ENCODE assay signal across 14 mouse cellular contexts in the genomic region with DNA sequence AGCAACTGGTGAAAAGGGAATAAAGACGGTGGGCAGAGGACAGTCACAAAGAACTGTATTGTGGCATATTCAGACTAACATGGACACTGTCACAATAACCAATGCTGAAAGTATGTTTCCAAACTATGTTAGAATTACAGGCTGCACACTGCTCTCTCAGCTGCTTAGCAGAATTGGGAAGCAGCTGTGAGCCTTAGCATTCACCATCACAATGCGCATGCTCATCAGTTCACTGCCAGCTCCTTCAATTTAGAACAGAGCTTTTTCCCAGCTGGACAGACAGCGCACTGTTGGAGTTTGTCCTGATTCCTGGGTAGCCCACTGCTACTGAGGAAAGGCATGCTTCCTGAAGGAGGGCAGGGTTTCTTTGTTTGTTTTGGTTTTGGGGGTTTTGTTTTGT.
DNase-seq lines count a peak whose midpoint lies in the region; ATAC-seq lines count a peak whose summit lies in the region.
"Had no signal": no experiment of that assay in that cellular context is flagged by ENCODE, and none has a peak within 500 bp of the region (broad histone marks: within the 10 kb centered on the region; RNA-seq: fewer than 3 reads in every experiment).

No protein-coding gene starts in this region.

- WGBS in neural tube, embryonic 11.5 days = 65% methylated on average over 3 of the region's 3 CpGs
- WGBS in neural tube, embryonic 15.5 days = 51% methylated on average over 3 of the region's 3 CpGs

- no peak overlapping the region for H3K4me2 ChIP-seq in neural tube, embryonic 11.5 days (ENCODE audit: low read depth)
- H3K4me2 ChIP-seq in neural tube, embryonic 15.5 days = no peak overlapping the region
- H3K4me2 ChIP-seq: limb, embryonic 12.5 days had no signal

- H3K9ac ChIP-seq in neural tube, embryonic 11.5 days (ENCODE audit: low read length) = no peak overlapping the region
- no peak overlapping the region for H3K9ac ChIP-seq in neural tube, embryonic 15.5 days (replicated peaks)
- H3K9ac ChIP-seq: limb, embryonic 12.5 days had no signal

- no peaks in the 10 kb centered on the region for H3K4me1 ChIP-seq in neural tube, embryonic 11.5 days (ENCODE audit: control insufficient read depth, insufficient read depth, low read length)
- no peaks in the 10 kb centered on the region for H3K4me1 ChIP-seq in neural tube, embryonic 15.5 days
- H3K4me1 ChIP-seq: limb, embryonic 12.5 days had no signal

- no peak overlapping the region for H3K4me3 ChIP-seq in neural tube, embryonic 11.5 days (ENCODE audit: low read depth, low read length)
- H3K4me3 ChIP-seq in neural tube, embryonic 15.5 days (replicated peaks) = no peak overlapping the region
- H3K4me3 ChIP-seq: limb, embryonic 12.5 days; myocyte had no signal

- no peaks in the 10 kb centered on the region for H3K36me3 ChIP-seq in neural tube, embryonic 11.5 days (ENCODE audit: control insufficient read depth, insufficient read depth, low read length)
- H3K36me3 ChIP-seq in neural tube, embryonic 15.5 days = no peaks in the 10 kb centered on the region
- H3K36me3 ChIP-seq: limb, embryonic 12.5 days had no signal

- no peaks in the 10 kb centered on the region for H3K9me3 ChIP-seq in neural tube, embryonic 11.5 days (ENCODE audit: control insufficient read depth, low read length)
- no peaks in the 10 kb centered on the region for H3K9me3 ChIP-seq in neural tube, embryonic 15.5 days (replicated peaks)
- H3K9me3 ChIP-seq: limb, embryonic 12.5 days had no signal

- H3K27me3 ChIP-seq in neural tube, embryonic 11.5 days (ENCODE audit: control insufficient read depth, insufficient read depth, low read length) = no peaks in the 10 kb centered on the region
- no peaks in the 10 kb centered on the region for H3K27me3 ChIP-seq in neural tube, embryonic 15.5 days (replicated peaks)
- H3K27me3 ChIP-seq: limb, embryonic 12.5 days had no signal

- no peak for ATAC-seq in cerebellum, adult (ENCODE audit: insufficient number of reproducible peaks, low FRiP score, low TSS enrichment)
- ATAC-seq in neural tube, embryonic 11.5 days (ENCODE audit: insufficient read depth, low FRiP score, low TSS enrichment) = no peak; the same call in 1 of the 2 replicates
- no peak for ATAC-seq in neural tube, embryonic 15.5 days (ENCODE audit: low FRiP score)
- ATAC-seq: lung, postnatal 0 days had no signal

- DNase-seq in cerebellum, postnatal 10 days = peak; percentile 9 to 22
- DNase-seq in neural tube, embryonic 11.5 days (ENCODE audit: low spot score) = peak; percentile 16
- peak; percentile 28 to 49 for DNase-seq in layer of hippocampus, postnatal 14 days (ENCODE audit: low spot score in 2 of 2)
- peak; percentile 32 for DNase-seq in telencephalon, adult 2 months (ENCODE audit: low read depth, low spot score)
- no peak for DNase-seq in urinary bladder, adult 2 months (ENCODE audit: low spot score)
- no peak for DNase-seq in thymus, postnatal 25 days
- DNase-seq: cerebellum, adult 11-12 months; gastrocnemius, postnatal 25 days; kidney, adult 8-10 months had no signal

- H3K27ac ChIP-seq in neural tube, embryonic 11.5 days (ENCODE audit: low read depth, low read length) = no peak overlapping the region
- H3K27ac ChIP-seq in neural tube, embryonic 15.5 days (replicated peaks) = no peak overlapping the region
- H3K27ac ChIP-seq: limb, embryonic 12.5 days had no signal

Comparison
In these comparisons a context has a peak if more than half of its experiments do, and no peak if none do; other contexts are left out.
1. DNase-seq: peak in cerebellum, postnatal 10 days (2 of 2), neural tube, embryonic 11.5 days (single experiment), layer of hippocampus, postnatal 14 days (2 of 2) and telencephalon, adult 2 months (single experiment); none in urinary bladder, adult 2 months (single experiment) and thymus, postnatal 25 days (single experiment).